Mouse (Mus musculus) stomach, embryonic 16.5 days (tissue): ENCODE data around the gene Aurka. TPM values are rescaled to one million over a fixed set of nuclear protein-coding genes. Genes with fewer than 3 reads are reported as not detected.

ENCODE experiments used
- ATAC-seq: fragments of 200-750 bp; cut with Nextera tagmentation; 2 replicates; pipeline ENCODE4 v1.8.0; 2017; ENCODE audit warnings: moderate number of reproducible peaks, moderate TSS enrichment; ENCODE audit not compliant: insufficient read depth, low FRiP score
- H3K27ac ChIP-seq: fragments of 300-500 bp; sonication (generic); 2 replicates; pipeline ENCODE4 v1.5.1; 2014; ENCODE audit warnings: low read length
- H3K27me3 ChIP-seq: fragments of 300-500 bp; sonication (generic); 2 replicates; pipeline ENCODE4 v1.6.1; 2014; ENCODE audit warnings: low read length, control low read depth, mixed read lengths; ENCODE audit not compliant: control insufficient read depth, insufficient read depth
- H3K36me3 ChIP-seq: fragments of 300-500 bp; sonication (generic); 2 replicates; pipeline ENCODE4 v1.6.1; 2014; ENCODE audit warnings: low read length; ENCODE audit not compliant: control insufficient read depth, insufficient read depth
- H3K4me1 ChIP-seq: fragments of 300-500 bp; sonication (generic); 2 replicates; pipeline ENCODE4 v1.6.1; 2014; ENCODE audit warnings: low read length, control low read depth, mixed read lengths; ENCODE audit not compliant: control insufficient read depth, insufficient read depth
- H3K4me2 ChIP-seq: fragments of 300-500 bp; sonication (generic); 2 replicates; pipeline ENCODE4 v1.6.1; 2014; ENCODE audit warnings: low read depth, low read length, mixed read lengths
- H3K4me3 ChIP-seq: fragments of 300-500 bp; sonication (generic); replicated peaks from 2 replicates; pipeline ENCODE4 v1.5.1; 2014; ENCODE audit warnings: mild to moderate bottlenecking, low read length
- H3K9ac ChIP-seq: fragments of 300-500 bp; sonication (generic); 2 replicates; pipeline ENCODE4 v1.6.1; 2014; ENCODE audit warnings: low read length
- H3K9me3 ChIP-seq: fragments of 300-500 bp; sonication (generic); replicated peaks from 2 replicates; pipeline ENCODE4 v1.6.1; 2016; ENCODE audit warnings: low read length, control low read depth; ENCODE audit not compliant: control insufficient read depth
- WGBS: fragments of 180-500 bp; shearing (Covaris S2); extraction: QIAGEN DNeasy Blood & Tissue Kit; methylation state at CpG from one replicate; pipeline ENCODE4 v1.1.7; 2014; 5-methylcytosine and 5-hydroxymethylcytosine counted together
- polyA plus RNA-seq: library from polyadenylated mRNA; unstranded; fragments of >200 nt; fragmentation: Nextera tagmentation; extraction: Ambion mirVana; gene quantifications from 2 replicates; pipeline ENCODE4 v1.2.1, GENCODE M21; 2015

Aurka gene
- polyA plus RNA-seq, 1 experiment from 2014 or later = 82.0 TPM

DNA sequence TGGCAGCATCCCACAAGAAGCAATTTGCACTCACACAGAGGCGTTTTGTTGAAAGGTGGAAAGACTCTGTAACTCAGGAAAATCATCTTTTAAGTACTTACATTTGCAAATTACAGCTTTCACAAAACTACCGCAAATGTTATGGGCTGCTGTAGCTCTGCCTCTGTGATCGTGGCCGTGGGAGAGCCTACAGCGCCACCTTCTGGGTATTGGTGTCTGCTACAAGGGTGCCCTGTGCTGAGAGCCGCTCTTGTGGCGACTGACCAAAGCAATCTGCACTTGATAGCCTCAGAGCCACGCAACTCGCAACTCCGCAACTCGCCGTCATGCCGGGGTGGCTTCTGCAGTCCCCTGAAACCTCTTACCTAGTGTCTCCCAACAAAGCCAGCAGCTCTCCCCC lies 41.2 kb downstream of the Aurka start:
- Histone ChIP-seq H3K9ac (no peak overlapping the region), H3K36me3 (no peaks in the 10 kb centered on the region), H3K9me3 (no peaks in the 10 kb centered on the region), H3K4me1 (no peaks in the 10 kb centered on the region), H3K27me3 (no peaks in the 10 kb centered on the region), H3K4me3 (no peak overlapping the region), H3K27ac (no peak overlapping the region), H3K4me2 (no peak overlapping the region)
- 7% methylated on average over 13 of the region's 13 CpGs for WGBS
- no peak for ATAC-seq

DNA sequence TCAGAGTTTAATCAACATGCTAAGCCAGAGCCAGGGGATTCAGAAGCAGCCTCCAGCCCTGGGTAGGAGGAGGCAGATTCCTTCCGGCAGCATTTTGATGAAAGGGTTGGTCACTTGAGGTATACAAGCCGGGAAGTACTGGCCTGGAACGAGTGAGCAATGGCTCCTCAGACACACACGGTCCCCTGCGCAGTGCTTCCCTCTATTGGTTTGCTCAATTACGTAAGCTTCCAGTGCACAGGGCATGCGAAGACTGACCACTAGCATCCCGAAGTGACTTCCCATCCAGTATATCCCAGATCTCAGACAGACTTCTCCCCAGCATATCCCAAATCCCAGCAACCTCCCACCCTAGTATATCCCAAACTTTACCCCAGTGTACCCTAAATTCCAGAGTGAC lies 42.1 kb downstream of the Aurka start:
- Histone ChIP-seq H3K27ac (no peak overlapping the region), H3K9ac (no peak overlapping the region), H3K27me3 (no peaks in the 10 kb centered on the region), H3K4me1 (no peaks in the 10 kb centered on the region), H3K36me3 (no peaks in the 10 kb centered on the region), H3K9me3 (no peaks in the 10 kb centered on the region), H3K4me2 (no peak overlapping the region), H3K4me3 (no peak overlapping the region)
- ATAC-seq = no peak; the same call in 1 of the 2 replicates
- WGBS = 49% methylated on average over 8 of the region's 8 CpGs

DNA sequence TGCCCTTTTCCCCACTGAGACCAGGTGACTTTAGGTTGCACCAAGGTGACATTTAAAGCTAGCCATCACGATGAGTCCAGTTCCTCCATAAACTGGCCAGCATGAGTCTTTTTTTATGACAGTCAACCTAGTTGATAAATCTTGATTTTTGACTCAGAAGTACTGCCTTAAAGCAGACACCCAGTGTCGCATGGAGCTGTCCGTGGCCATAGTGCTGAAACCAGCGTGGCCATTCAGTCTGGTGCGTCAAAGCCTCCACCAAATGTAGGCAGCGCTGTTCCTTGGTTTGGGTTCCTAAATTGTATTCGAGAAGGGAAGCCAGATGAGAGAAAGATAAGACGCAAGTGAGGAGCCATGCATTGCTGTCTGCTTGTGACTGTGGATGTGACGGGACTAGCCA lies 49.5 kb downstream of the Aurka start:
- Histone ChIP-seq H3K4me2 (no peak overlapping the region), H3K27me3 (no peaks in the 10 kb centered on the region), H3K4me3 (no peak overlapping the region), H3K9ac (no peak overlapping the region), H3K9me3 (no peaks in the 10 kb centered on the region), H3K36me3 (no peaks in the 10 kb centered on the region), H3K4me1 (no peaks in the 10 kb centered on the region), H3K27ac (no peak overlapping the region)
- WGBS = 13% methylated on average over 9 of the region's 9 CpGs
- no peak for ATAC-seq

DNA sequence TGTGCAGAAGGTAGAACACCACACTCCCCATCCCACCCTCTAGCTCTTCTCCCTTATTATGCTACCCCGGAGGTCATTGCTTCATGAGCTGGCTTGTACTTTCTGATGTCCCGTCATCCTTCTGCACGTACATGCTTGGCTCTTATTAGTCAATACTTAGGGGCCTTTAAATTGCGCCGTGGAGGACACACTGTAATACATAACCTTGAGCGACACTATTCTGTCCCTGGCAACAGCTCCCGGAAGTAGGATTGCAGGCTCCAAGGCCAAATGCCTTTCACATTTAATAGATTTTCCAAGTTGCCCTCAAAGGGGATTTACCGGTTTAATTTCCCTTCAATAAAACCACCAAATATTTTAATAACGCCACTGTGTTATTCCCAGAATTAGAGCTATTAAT lies 58.6 kb downstream of the Aurka start:
- 0 out of 2 replicates have a peak, but pooled peaks cover 2% of the 10 kb centered on the region for H3K9me3 ChIP-seq

DNA sequence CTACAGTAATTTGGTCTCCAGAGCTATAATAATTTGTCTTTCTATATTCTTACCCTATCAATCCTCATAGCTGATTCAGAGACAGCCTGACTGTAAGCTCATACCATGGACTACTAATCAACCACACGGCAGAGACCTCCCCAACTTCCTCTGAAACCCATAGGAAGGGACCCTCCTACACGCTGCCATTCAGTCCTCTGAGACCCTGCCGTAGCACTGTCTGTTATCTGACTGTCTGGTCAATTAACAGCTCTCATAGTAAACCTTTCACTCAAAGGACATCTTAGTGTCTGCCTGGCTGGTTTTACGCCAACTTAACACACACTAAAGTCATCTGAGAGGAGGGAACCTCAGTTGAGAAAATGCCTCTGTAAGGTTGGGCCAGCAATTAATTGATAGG lies 63.8 kb downstream of the Aurka start:
- H3K9ac ChIP-seq = no peak overlapping the region
- H3K4me3 ChIP-seq = no peak overlapping the region
- H3K36me3 ChIP-seq = no peaks in the 10 kb centered on the region
- ATAC-seq = no peak
- no peak overlapping the region for H3K4me2 ChIP-seq
- 61% methylated on average over 4 of the region's 4 CpGs for WGBS
- H3K4me1 ChIP-seq = no peaks in the 10 kb centered on the region
- H3K27ac ChIP-seq = no peak overlapping the region
- H3K9me3 ChIP-seq = no peaks in the 10 kb centered on the region
- H3K27me3 ChIP-seq = no peaks in the 10 kb centered on the region

More for the DNA sequence above, 58.6 kb downstream of the Aurka start:
- no peaks in the 10 kb centered on the region for H3K4me1 ChIP-seq
- H3K4me2 ChIP-seq = no peak overlapping the region
- H3K9ac ChIP-seq = no peak overlapping the region
- H3K27ac ChIP-seq = no peak overlapping the region
- H3K36me3 ChIP-seq = no peaks in the 10 kb centered on the region
- H3K27me3 ChIP-seq = no peaks in the 10 kb centered on the region
- no peak for ATAC-seq
- WGBS = 83% methylated on average over 9 of the region's 9 CpGs
- no peak overlapping the region for H3K4me3 ChIP-seq

Other genes with a start within 250 kb of the Aurka start
- gene Mc3r, start 122.0 kb downstream of the Aurka start, polyA plus RNA-seq = not detected in 2 replicates
- gene Fam210b, start 25.0 kb downstream of the Aurka start, polyA plus RNA-seq = 21.6 and 23.6 TPM in 2 replicates
- gene Cstf1, start 146 bp upstream of the Aurka start, polyA plus RNA-seq = 30.1 and 31.2 TPM in 2 replicates
- 0.18 and 0.44 TPM in 2 replicates for gene Cass4, start 23.3 kb upstream of the Aurka start, polyA plus RNA-seq
- 69.8 and 73.7 TPM in 2 replicates for gene Rtf2, start 70.0 kb upstream of the Aurka start, polyA plus RNA-seq
- 1.8 and 2.0 TPM in 2 replicates for gene Gcnt7, start 88.1 kb upstream of the Aurka start, polyA plus RNA-seq
- gene Fam209, start 102.0 kb upstream of the Aurka start, polyA plus RNA-seq = not detected in 2 replicates
- gene Tfap2c, start 179.1 kb upstream of the Aurka start, polyA plus RNA-seq = 7.6 and 8.4 TPM in 2 replicates